Mouse (Mus musculus): ENCODE measurements around the gene 9530068E07Rik.

DNA sequence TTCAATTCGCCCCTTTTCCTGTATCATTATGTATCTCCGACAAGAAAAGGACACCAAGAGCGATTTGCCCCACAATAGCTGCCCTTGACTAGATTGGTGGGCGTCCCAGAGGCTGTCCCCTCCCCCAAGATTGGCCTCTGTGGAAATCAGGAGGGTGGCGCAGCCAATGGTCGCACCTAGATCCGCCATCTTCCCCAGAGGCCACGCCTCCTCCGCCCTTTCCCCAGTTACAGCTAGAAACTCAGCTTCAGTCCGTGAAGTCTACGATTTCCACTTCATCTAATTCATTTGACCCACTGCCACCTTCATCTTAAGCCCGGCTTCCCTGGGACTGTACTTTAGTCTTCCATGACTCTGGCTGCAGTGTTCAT is 49.6 kb upstream of the 9530068E07Rik start:
- TF ChIP-seq CTCF (IDR thresholded peaks at IDR 0.05; ENCODE audit: borderline replicate concordance, insufficient read depth, low read depth, low read length): no peak
- no peak for TF ChIP-seq POLR2A (IDR thresholded peaks at IDR 0.05; ENCODE audit: borderline replicate concordance, insufficient read depth, low read length)

Data from cerebellum, adult 2 months (tissue).